Mouse (Mus musculus): ENCODE results near the gene Timm23.

DNA sequence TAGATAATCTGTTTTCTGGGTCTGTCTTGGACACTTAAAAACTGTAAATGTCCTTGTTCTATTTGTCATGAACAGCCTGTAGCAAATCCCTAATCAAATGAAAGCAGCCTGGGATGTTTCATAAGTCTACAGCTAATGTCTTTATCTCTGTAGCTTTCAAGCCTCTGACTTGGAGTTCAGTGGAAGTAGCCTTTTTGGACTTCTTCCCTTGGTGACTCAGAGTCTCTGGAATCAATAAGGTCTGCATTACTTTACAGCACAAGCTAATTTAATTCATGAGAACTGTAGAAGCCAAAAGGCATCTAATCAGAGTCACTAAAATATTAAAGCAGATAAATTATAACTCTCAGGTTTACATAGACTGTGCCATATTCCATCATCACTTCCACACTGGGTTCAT, 24.9 kb upstream of the Timm23 start:
- no peak for TF ChIP-seq CTCF (IDR thresholded peaks at IDR 0.05; ENCODE audit: borderline replicate concordance, control insufficient read depth, extremely low read depth, insufficient read depth, low read length, poor library complexity)
- TF ChIP-seq POLR2A (IDR thresholded peaks at IDR 0.05; ENCODE audit: control insufficient read depth, extremely low read depth, insufficient read depth, low read length, poor library complexity) = no peak
